Mouse (Mus musculus): ENCODE measurements at regions not wholly inside any gene's neighbourhood (a gene's known extent, or its start where the extent isn't known, plus 50 kb on each side); places are given as distances from the start of the nearest gene placed in this dataset.

DNA sequence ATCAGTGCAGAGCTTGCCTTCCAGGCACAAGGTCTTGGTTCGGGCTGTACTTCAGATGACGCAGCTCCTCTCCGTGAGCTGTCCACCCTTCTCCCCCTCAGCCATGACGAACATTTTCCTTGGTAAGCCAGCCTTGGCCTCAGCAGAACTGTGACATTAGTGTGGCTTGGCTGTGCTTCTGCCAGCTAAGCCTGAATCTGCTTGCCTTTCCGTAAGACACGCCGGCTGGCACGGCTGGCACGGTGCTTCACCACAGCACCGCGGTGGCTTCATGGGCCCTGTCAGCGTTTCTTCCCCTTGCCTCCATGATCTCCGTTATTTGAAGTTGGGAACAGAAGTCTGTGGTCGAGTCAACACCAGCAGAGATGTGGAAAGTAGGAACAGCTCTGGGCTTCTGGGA is 87.0 kb downstream of the Tmx1 start:
- Histone ChIP-seq H3K27me3 (ENCODE audit: control insufficient read depth, insufficient read depth, low read length) (no peaks in the 10 kb centered on the region), H3K27ac (ENCODE audit: control insufficient read depth, insufficient read depth, low read length) (no peak overlapping the region), H3K36me3 (ENCODE audit: control insufficient read depth, insufficient read depth, low read length) (no peaks in the 10 kb centered on the region), H3K4me1 (replicated peaks; ENCODE audit: control insufficient read depth, insufficient read depth, low read length) (no peaks in the 10 kb centered on the region), H3K4me3 (ENCODE audit: control insufficient read depth, insufficient read depth, low read length) (no peak overlapping the region)
- TF ChIP-seq CTCF (IDR thresholded peaks at IDR 0.05; ENCODE audit: borderline replicate concordance, control insufficient read depth, extremely low read depth, insufficient read depth, low read length, poor library complexity) (no peak), POLR2A (IDR thresholded peaks at IDR 0.05; ENCODE audit: control insufficient read depth, extremely low read depth, insufficient read depth, low read length, poor library complexity) (no peak)
- 97% methylated on average over 14 of the region's 14 CpGs for WGBS
- no peak for DNase-seq

DNA sequence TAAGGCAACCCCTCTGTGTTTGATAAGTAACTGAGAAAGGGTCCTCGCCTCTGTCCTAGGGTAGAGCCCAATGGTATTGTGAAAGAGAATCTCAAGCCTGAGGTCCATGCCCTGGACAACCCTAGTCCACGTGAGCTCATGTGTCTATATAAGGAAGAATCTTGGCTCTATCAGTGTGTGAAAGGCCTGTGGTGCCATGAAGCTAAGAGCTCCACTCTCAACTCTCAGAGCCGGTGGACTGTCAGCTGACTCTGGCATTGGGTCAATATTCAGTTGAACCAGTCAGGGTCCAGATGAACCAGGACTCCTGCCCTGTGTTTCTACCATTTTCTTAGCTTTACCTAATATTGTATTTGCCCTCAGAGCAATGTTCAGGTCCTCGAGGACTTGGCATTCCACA is 88.5 kb downstream of the Tmx1 start:
- Histone ChIP-seq H3K36me3 (ENCODE audit: control insufficient read depth, insufficient read depth, low read length) (no peaks in the 10 kb centered on the region), H3K27me3 (ENCODE audit: control insufficient read depth, insufficient read depth, low read length) (no peaks in the 10 kb centered on the region), H3K27ac (ENCODE audit: control insufficient read depth, insufficient read depth, low read length) (no peak overlapping the region), H3K4me1 (replicated peaks; ENCODE audit: control insufficient read depth, insufficient read depth, low read length) (no peaks in the 10 kb centered on the region), H3K4me3 (ENCODE audit: control insufficient read depth, insufficient read depth, low read length) (no peak overlapping the region)
- DNase-seq: no peak
- 95% methylated on average over 4 of the region's 4 CpGs for WGBS
- TF ChIP-seq POLR2A (IDR thresholded peaks at IDR 0.05; ENCODE audit: control insufficient read depth, extremely low read depth, insufficient read depth, low read length, poor library complexity) (no peak), CTCF (IDR thresholded peaks at IDR 0.05; ENCODE audit: borderline replicate concordance, control insufficient read depth, extremely low read depth, insufficient read depth, low read length, poor library complexity) (no peak)

GRCm38 (mm10) chr12:70543299-70543698 is 90.4 kb downstream of the Tmx1 start:
- no peak for TF ChIP-seq CTCF (IDR thresholded peaks at IDR 0.05; ENCODE audit: borderline replicate concordance, control insufficient read depth, extremely low read depth, insufficient read depth, low read length, poor library complexity)
- TF ChIP-seq POLR2A (IDR thresholded peaks at IDR 0.05; ENCODE audit: control insufficient read depth, extremely low read depth, insufficient read depth, low read length, poor library complexity): no peak
- Histone ChIP-seq H3K4me1 (replicated peaks; ENCODE audit: control insufficient read depth, insufficient read depth, low read length) (no peaks in the 10 kb centered on the region), H3K36me3 (ENCODE audit: control insufficient read depth, insufficient read depth, low read length) (no peaks in the 10 kb centered on the region), H3K27ac (ENCODE audit: control insufficient read depth, insufficient read depth, low read length) (no peak overlapping the region), H3K4me3 (ENCODE audit: control insufficient read depth, insufficient read depth, low read length) (no peak overlapping the region), H3K27me3 (ENCODE audit: control insufficient read depth, insufficient read depth, low read length) (no peaks in the 10 kb centered on the region)
- no peak for DNase-seq
- WGBS: 79% methylated on average over 5 of the region's 5 CpGs

GRCm38 (mm10) chr12:70544326-70544725 is 91.4 kb downstream of the Tmx1 start:
- 78% methylated on average over 12 of the region's 12 CpGs for WGBS
- H3K36me3 ChIP-seq (ENCODE audit: control insufficient read depth, insufficient read depth, low read length): no peaks in the 10 kb centered on the region
- H3K4me1 ChIP-seq (replicated peaks; ENCODE audit: control insufficient read depth, insufficient read depth, low read length): no peaks in the 10 kb centered on the region
- H3K27ac ChIP-seq (ENCODE audit: control insufficient read depth, insufficient read depth, low read length): no peak overlapping the region; the same call in 1 of the 2 replicates
- H3K27me3 ChIP-seq (ENCODE audit: control insufficient read depth, insufficient read depth, low read length): no peaks in the 10 kb centered on the region
- no peak overlapping the region for H3K4me3 ChIP-seq (ENCODE audit: control insufficient read depth, insufficient read depth, low read length)
- TF ChIP-seq POLR2A (IDR thresholded peaks at IDR 0.05; ENCODE audit: control insufficient read depth, extremely low read depth, insufficient read depth, low read length, poor library complexity): no peak
- no peak for TF ChIP-seq CTCF (IDR thresholded peaks at IDR 0.05; ENCODE audit: borderline replicate concordance, control insufficient read depth, extremely low read depth, insufficient read depth, low read length, poor library complexity)
- no peak for DNase-seq

GRCm38 (mm10) chr12:70544850-70545510 is 92.1 kb downstream of the Tmx1 start:
- Histone ChIP-seq H3K27me3 (ENCODE audit: control insufficient read depth, insufficient read depth, low read length) (no peaks in the 10 kb centered on the region), H3K4me3 (ENCODE audit: control insufficient read depth, insufficient read depth, low read length) (no peak overlapping the region), H3K36me3 (ENCODE audit: control insufficient read depth, insufficient read depth, low read length) (no peaks in the 10 kb centered on the region), H3K4me1 (replicated peaks; ENCODE audit: control insufficient read depth, insufficient read depth, low read length) (no peaks in the 10 kb centered on the region), H3K27ac (ENCODE audit: control insufficient read depth, insufficient read depth, low read length) (no peak overlapping the region)
- DNase-seq: no peak
- TF ChIP-seq CTCF (IDR thresholded peaks at IDR 0.05; ENCODE audit: borderline replicate concordance, control insufficient read depth, extremely low read depth, insufficient read depth, low read length, poor library complexity) (no peak), POLR2A (IDR thresholded peaks at IDR 0.05; ENCODE audit: control insufficient read depth, extremely low read depth, insufficient read depth, low read length, poor library complexity) (no peak)
- 76% methylated on average over 7 of the region's 7 CpGs for WGBS

DNA sequence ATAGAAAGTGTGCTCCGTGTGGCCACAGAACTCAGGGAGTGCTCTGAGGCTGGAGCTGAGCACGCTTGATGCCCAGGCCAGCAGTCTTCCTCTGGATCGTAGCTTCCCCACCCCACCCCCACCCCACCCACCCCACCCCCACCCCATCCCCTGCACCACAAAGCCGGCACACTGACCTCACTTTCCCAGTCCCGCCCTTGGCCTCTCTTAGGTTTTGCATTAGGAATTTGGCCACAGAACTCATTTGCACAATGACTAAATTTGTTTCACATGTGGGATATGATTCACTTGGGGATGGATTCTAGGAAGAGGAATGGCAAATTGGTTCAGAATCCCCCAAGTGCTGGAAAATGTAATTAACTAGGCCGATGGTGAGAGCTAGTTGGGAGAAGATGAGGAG is 94.3 kb downstream of the Tmx1 start:
- Histone ChIP-seq H3K27me3 (ENCODE audit: control insufficient read depth, insufficient read depth, low read length) (no peaks in the 10 kb centered on the region), H3K27ac (ENCODE audit: control insufficient read depth, insufficient read depth, low read length) (no peak overlapping the region), H3K4me3 (ENCODE audit: control insufficient read depth, insufficient read depth, low read length) (no peak overlapping the region), H3K4me1 (replicated peaks; ENCODE audit: control insufficient read depth, insufficient read depth, low read length) (no peaks in the 10 kb centered on the region), H3K36me3 (ENCODE audit: control insufficient read depth, insufficient read depth, low read length) (no peaks in the 10 kb centered on the region)
- WGBS: 89% methylated on average over 6 of the region's 6 CpGs
- DNase-seq: no peak
- TF ChIP-seq POLR2A (IDR thresholded peaks at IDR 0.05; ENCODE audit: control insufficient read depth, extremely low read depth, insufficient read depth, low read length, poor library complexity): no peak
- TF ChIP-seq CTCF (IDR thresholded peaks at IDR 0.05; ENCODE audit: borderline replicate concordance, control insufficient read depth, extremely low read depth, insufficient read depth, low read length, poor library complexity): no peak

DNA sequence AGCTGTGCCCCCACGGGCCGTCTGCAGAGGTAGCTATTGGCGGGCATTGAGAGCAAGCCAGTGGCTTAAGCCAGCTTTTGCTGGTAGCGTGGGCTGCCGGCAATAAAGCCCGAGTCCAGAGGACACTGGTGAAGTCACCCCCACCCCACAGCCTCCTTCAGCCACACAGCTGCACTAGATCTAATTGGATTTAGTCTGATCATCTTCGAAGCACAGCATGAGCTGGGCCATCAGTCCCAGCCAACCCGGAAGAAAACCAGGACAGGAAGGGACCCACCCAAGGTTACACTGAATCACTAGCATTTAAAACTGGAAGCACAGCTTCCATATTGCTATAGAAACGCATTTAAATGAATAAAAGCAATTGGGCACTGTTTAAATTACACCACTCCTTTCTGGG is 96.4 kb downstream of the Tmx1 start:
- DNase-seq: no peak
- Histone ChIP-seq H3K4me1 (replicated peaks; ENCODE audit: control insufficient read depth, insufficient read depth, low read length) (no peaks in the 10 kb centered on the region), H3K27me3 (ENCODE audit: control insufficient read depth, insufficient read depth, low read length) (no peaks in the 10 kb centered on the region), H3K36me3 (ENCODE audit: control insufficient read depth, insufficient read depth, low read length) (no peaks in the 10 kb centered on the region), H3K4me3 (ENCODE audit: control insufficient read depth, insufficient read depth, low read length) (no peak overlapping the region), H3K27ac (ENCODE audit: control insufficient read depth, insufficient read depth, low read length) (no peak overlapping the region)
- TF ChIP-seq CTCF (IDR thresholded peaks at IDR 0.05; ENCODE audit: borderline replicate concordance, control insufficient read depth, extremely low read depth, insufficient read depth, low read length, poor library complexity) (no peak), POLR2A (IDR thresholded peaks at IDR 0.05; ENCODE audit: control insufficient read depth, extremely low read depth, insufficient read depth, low read length, poor library complexity) (no peak)
- 97% methylated on average over 9 of the region's 9 CpGs for WGBS

Measured in thymus, adult 2 months (tissue).